Mouse (Mus musculus): Measurements from ENCODE around the gene Osbpl8. TPM values are rescaled to one million over a fixed set of nuclear protein-coding genes. Genes with fewer than 3 reads are reported as not detected.
A peak's percentile ranks its signal among the peaks of the same experiment; 100 is the strongest.
"Not testable (repeated sequence)": the region's sequence is repeated elsewhere in the genome, so short reads cannot be mapped to it uniquely, and the experiment has no call there.

The Osbpl8 gene
- total and polyA plus RNA-seq, 2 experiments from 2014 or later, result 16.6 to 89.5 TPM

- no peak for DNase-seq
- Histone ChIP-seq H3K27ac (ENCODE audit: low read depth, low read length) (no peak overlapping the region), H3K9ac (no peak overlapping the region), H3K9me3 (ENCODE audit: low read length) (no peaks in the 10 kb centered on the region), H3K36me3 (ENCODE audit: insufficient read depth) (no peaks in the 10 kb centered on the region), H3K27me3 (ENCODE audit: insufficient read depth, low read length) (no peaks in the 10 kb centered on the region), H3K4me3 (ENCODE audit: low read depth, low read length) (no peak overlapping the region), H3K4me2 (ENCODE audit: low read depth) (no peak overlapping the region), H3K4me1 (ENCODE audit: insufficient read depth) (0 out of 2 replicates have a peak, but pooled peaks cover 3% of the 10 kb centered on the region)
- no peak for TF ChIP-seq CTCF (IDR thresholded peaks at IDR 0.05; ENCODE audit: low read depth)
- 86% methylated on average over 8 of the region's 8 CpGs for WGBS
- no peak for ATAC-seq
These were observed 30.6 kb upstream of the Osbpl8 start for GRCm38 (mm10) chr10:111133936-111134335.

GRCm38 (mm10) chr10:111134412-111134957, 30.1 kb upstream of the Osbpl8 start:
- DNase-seq, result no peak
- TF ChIP-seq CTCF (IDR thresholded peaks at IDR 0.05; ENCODE audit: low read depth), result no peak
- Histone ChIP-seq H3K4me1 (ENCODE audit: insufficient read depth) (0 out of 2 replicates have a peak, but pooled peaks cover 3% of the 10 kb centered on the region), H3K9me3 (ENCODE audit: low read length) (no peaks in the 10 kb centered on the region), H3K36me3 (ENCODE audit: insufficient read depth) (no peaks in the 10 kb centered on the region), H3K4me3 (ENCODE audit: low read depth, low read length) (no peak overlapping the region), H3K27ac (ENCODE audit: low read depth, low read length) (no peak overlapping the region), H3K9ac (no peak overlapping the region), H3K27me3 (ENCODE audit: insufficient read depth, low read length) (no peaks in the 10 kb centered on the region), H3K4me2 (ENCODE audit: low read depth) (no peak overlapping the region)
- ATAC-seq, result no peak
- WGBS, result 86% methylated on average over 9 of the region's 9 CpGs

GRCm38 (mm10) chr10:111136306-111136705, 28.2 kb upstream of the Osbpl8 start:
- not testable (repeated sequence) for H3K4me2 ChIP-seq (ENCODE audit: low read depth); H3K9ac ChIP-seq; H3K27me3 ChIP-seq (ENCODE audit: insufficient read depth, low read length); H3K36me3 ChIP-seq (ENCODE audit: insufficient read depth); H3K27ac ChIP-seq (ENCODE audit: low read depth, low read length); DNase-seq; H3K9me3 ChIP-seq (ENCODE audit: low read length); H3K4me3 ChIP-seq (ENCODE audit: low read depth, low read length); H3K4me1 ChIP-seq (ENCODE audit: insufficient read depth); ATAC-seq
- 88% methylated on average over 5 of the region's 5 CpGs for WGBS

- Histone ChIP-seq H3K4me1 (ENCODE audit: insufficient read depth) (no peaks in the 10 kb centered on the region), H3K4me2 (ENCODE audit: low read depth) (no peak overlapping the region), H3K27ac (ENCODE audit: low read depth, low read length) (no peak overlapping the region), H3K9me3 (ENCODE audit: low read length) (no peaks in the 10 kb centered on the region), H3K4me3 (ENCODE audit: low read depth, low read length) (no peak overlapping the region), H3K27me3 (ENCODE audit: insufficient read depth, low read length) (no peaks in the 10 kb centered on the region), H3K36me3 (ENCODE audit: insufficient read depth) (no peaks in the 10 kb centered on the region), H3K9ac (no peak overlapping the region)
- TF ChIP-seq CTCF (IDR thresholded peaks at IDR 0.05; ENCODE audit: low read depth), result no peak
- DNase-seq (no peak), ATAC-seq (no peak)
- 82% methylated on average over 4 of the region's 4 CpGs for WGBS
These were observed 26.6 kb upstream of the Osbpl8 start for GRCm38 (mm10) chr10:111137905-111138304.

GRCm38 (mm10) chr10:111139170-111139569, 25.4 kb upstream of the Osbpl8 start:
- Histone ChIP-seq H3K36me3 (ENCODE audit: insufficient read depth) (no peaks in the 10 kb centered on the region), H3K4me1 (ENCODE audit: insufficient read depth) (no peaks in the 10 kb centered on the region), H3K4me2 (ENCODE audit: low read depth) (no peak overlapping the region), H3K27ac (ENCODE audit: low read depth, low read length) (no peak overlapping the region), H3K9me3 (ENCODE audit: low read length) (no peaks in the 10 kb centered on the region), H3K4me3 (ENCODE audit: low read depth, low read length) (no peak overlapping the region), H3K27me3 (ENCODE audit: insufficient read depth, low read length) (no peaks in the 10 kb centered on the region), H3K9ac (no peak overlapping the region)
- TF ChIP-seq CTCF (IDR thresholded peaks at IDR 0.05; ENCODE audit: low read depth), result no peak
- ATAC-seq (no peak), DNase-seq (no peak)
- 77% methylated on average over 1 of the region's 1 CpGs for WGBS

- no peaks in the 10 kb centered on the region for H3K9me3 ChIP-seq (ENCODE audit: low read length)
- no peaks in the 10 kb centered on the region for H3K36me3 ChIP-seq (ENCODE audit: insufficient read depth)
- H3K27ac ChIP-seq (ENCODE audit: low read depth, low read length), result no peak overlapping the region
- H3K4me1 ChIP-seq (ENCODE audit: insufficient read depth), result no peaks in the 10 kb centered on the region
- H3K4me2 ChIP-seq (ENCODE audit: low read depth), result no peak overlapping the region
- H3K27me3 ChIP-seq (ENCODE audit: insufficient read depth, low read length), result no peaks in the 10 kb centered on the region
- H3K4me3 ChIP-seq (ENCODE audit: low read depth, low read length), result no peak overlapping the region
- no peak for TF ChIP-seq CTCF (IDR thresholded peaks at IDR 0.05; ENCODE audit: low read depth)
- DNase-seq, result no peak
- no peak for ATAC-seq
- no peak overlapping the region for H3K9ac ChIP-seq
- 62% methylated on average over 5 of the region's 5 CpGs for WGBS
These were observed 24.7 kb upstream of the Osbpl8 start for GRCm38 (mm10) chr10:111139881-111140280.

GRCm38 (mm10) chr10:111144371-111144959, 20.1 kb upstream of the Osbpl8 start:
- H3K4me1 ChIP-seq (ENCODE audit: insufficient read depth), result no peaks in the 10 kb centered on the region
- ATAC-seq, result no peak
- 69% methylated on average over 11 of the region's 11 CpGs for WGBS
- H3K9ac ChIP-seq, result no peak overlapping the region
- TF ChIP-seq CTCF (IDR thresholded peaks at IDR 0.05; ENCODE audit: low read depth), result no peak
- no peaks in the 10 kb centered on the region for H3K27me3 ChIP-seq (ENCODE audit: insufficient read depth, low read length)
- no peak overlapping the region for H3K27ac ChIP-seq (ENCODE audit: low read depth, low read length)
- no peak overlapping the region for H3K4me3 ChIP-seq (ENCODE audit: low read depth, low read length)
- no peak overlapping the region for H3K4me2 ChIP-seq (ENCODE audit: low read depth)
- peak; percentile 10 for DNase-seq
- no peaks in the 10 kb centered on the region for H3K9me3 ChIP-seq (ENCODE audit: low read length)
- no peaks in the 10 kb centered on the region for H3K36me3 ChIP-seq (ENCODE audit: insufficient read depth)
